Mouse (Mus musculus) cortical plate, adult 2 months (tissue): ENCODE data around the gene Tubg1. TPM values are rescaled to one million over a fixed set of nuclear protein-coding genes. Genes with fewer than 3 reads are reported as not detected.
"Not testable (repeated sequence)": the region's sequence is repeated elsewhere in the genome, so short reads cannot be mapped to it uniquely, and the experiment has no call there.

Source experiments
- H3K27ac ChIP-seq: fragments of 200-500 bp; 2 replicates; pipeline ENCODE4 v1.5.1; 2012; ENCODE audit warnings: low read length, control low read depth, inconsistent platforms; ENCODE audit not compliant: insufficient read depth
- H3K4me1 ChIP-seq: fragments of 200-500 bp; 2 replicates; pipeline ENCODE4 v1.6.1; 2011; ENCODE audit warnings: low read length; ENCODE audit not compliant: control insufficient read depth, insufficient read depth
- H3K4me3 ChIP-seq: fragments of 200-500 bp; 2 replicates; pipeline ENCODE4 v1.5.1; 2011; ENCODE audit warnings: mild to moderate bottlenecking, low read length, control low read depth; ENCODE audit not compliant: insufficient read depth
- CTCF ChIP-seq: fragments of 200-500 bp; IDR thresholded peaks from 2 replicates; pipeline ENCODE4 v1.5.1; 2011; ENCODE audit warnings: mild to moderate bottlenecking, control low read depth, low read length; ENCODE audit not compliant: insufficient read depth; ENCODE audit errors: extremely low read depth
- POLR2A ChIP-seq: fragments of 200-500 bp; IDR thresholded peaks from 2 replicates; pipeline ENCODE4 v1.6.1; 2011; ENCODE audit warnings: mild to moderate bottlenecking, low read length, control low read depth; ENCODE audit not compliant: insufficient read depth; ENCODE audit errors: extremely low read depth
- polyA plus RNA-seq: library from polyadenylated mRNA; depleted of rRNA; stranded (reverse); fragments of >200 nt; gene quantifications from 2 replicates; pipeline ENCODE4 v1.2.3, GENCODE M21; 2012

The Tubg1 gene
- polyA plus RNA-seq, 1 experiment: 15.2 TPM

DNA sequence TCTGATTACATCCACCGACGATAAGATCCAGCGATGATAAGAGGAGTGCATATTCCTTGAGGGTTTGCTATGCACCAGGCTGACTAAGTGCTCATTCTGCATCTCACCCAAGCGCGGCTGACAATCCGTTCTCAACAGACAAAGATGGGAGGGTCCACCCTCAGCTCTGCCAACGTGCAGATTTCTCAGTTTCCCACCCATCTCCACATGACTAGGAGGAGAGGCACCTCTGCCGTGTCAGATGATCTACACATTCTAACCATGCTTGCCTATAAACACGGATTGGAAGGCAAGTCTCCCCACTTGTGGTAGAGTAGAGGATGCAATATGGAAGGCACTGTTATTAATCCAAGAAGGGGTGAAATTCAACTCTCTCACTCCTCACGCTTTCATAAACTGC, 29.0 kb downstream of the Tubg1 start:
- H3K4me3 ChIP-seq: no peak overlapping the region
- H3K4me1 ChIP-seq: no peaks in the 10 kb centered on the region
- TF ChIP-seq CTCF: no peak
- no peak for TF ChIP-seq POLR2A
- 0 out of 2 replicates have a peak overlapping the region, but pooled peaks have one; percentile 43 for H3K27ac ChIP-seq

DNA sequence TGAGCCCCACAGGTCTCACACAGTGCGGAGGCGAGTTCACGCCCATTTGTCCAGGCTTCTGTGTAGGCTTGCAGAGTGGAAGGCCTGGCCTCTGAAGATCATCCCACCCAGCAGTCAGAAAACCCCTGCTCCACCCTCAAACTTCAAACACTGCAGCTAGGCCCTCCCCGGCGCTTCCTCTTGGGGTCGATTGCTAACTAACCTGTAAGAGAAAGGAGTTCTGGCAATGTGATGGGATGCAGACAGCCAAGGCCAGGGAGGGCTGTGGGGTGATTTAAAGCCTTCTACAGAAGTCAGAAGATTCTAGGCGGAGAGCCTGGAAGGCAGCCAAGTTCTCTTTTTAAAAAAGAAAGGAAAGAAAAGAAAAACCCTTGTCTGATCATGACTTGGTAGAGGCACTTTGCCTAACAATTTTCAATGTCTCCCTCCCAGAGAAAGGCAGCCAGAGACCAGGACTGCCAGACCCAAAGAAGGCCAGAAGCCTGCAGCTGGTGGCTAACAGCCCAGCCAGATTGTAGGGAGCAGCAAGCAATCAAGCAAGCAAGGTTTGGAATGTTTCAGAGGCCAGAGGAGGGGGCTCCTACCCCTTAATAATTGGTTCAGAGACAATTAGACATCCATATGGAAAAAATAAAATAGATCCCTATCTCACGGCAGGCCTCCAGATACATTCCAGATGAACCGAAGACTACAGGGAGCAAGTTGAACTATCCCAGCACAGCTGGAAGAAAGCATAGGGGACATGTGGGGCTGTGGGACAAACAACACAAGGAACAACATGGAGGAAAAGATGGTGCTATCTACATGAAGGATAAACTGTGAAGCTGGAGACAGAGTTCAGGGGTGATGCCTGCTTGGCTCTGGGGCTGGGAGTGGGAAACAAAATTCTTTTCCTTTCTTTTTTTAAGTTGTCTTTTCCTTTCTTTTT, 29.7 kb downstream of the Tubg1 start:
- Histone ChIP-seq H3K4me3 (no peak overlapping the region), H3K4me1 (no peaks in the 10 kb centered on the region), H3K27ac (0 out of 2 replicates have a peak overlapping the region, but pooled peaks have one; percentile 43)
- TF ChIP-seq CTCF (no peak), POLR2A (no peak)

GRCm38 (mm10) chr11:101151063-101151462, 31.3 kb downstream of the Tubg1 start:
- no peak overlapping the region for H3K27ac ChIP-seq
- no peak overlapping the region for H3K4me3 ChIP-seq
- H3K4me1 ChIP-seq: no peaks in the 10 kb centered on the region
- no peak for TF ChIP-seq CTCF
- no peak for TF ChIP-seq POLR2A

DNA sequence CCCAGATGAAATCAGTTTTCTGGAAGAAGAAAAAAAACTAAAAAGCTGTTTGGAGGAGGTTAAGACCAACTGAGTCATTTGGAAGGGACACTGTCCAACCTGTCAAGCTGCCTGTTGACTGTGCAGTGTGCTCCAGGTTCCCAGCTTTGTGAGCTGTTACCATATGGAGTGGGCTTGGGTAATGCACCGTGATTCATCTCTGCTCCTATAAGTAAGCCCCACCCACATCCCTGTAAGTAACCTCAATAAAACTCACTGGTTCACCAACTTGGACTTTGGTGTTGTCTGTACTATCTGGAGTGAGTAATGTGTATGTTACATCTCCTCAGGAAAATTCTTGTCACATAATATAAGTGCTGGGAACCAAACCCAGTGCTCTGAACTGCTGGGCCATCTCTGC, 33.1 kb downstream of the Tubg1 start:
- no peaks in the 10 kb centered on the region for H3K4me1 ChIP-seq
- no peak overlapping the region for H3K4me3 ChIP-seq
- H3K27ac ChIP-seq: no peak overlapping the region
- no peak for TF ChIP-seq CTCF
- TF ChIP-seq POLR2A: no peak

- no peak for TF ChIP-seq CTCF
- TF ChIP-seq POLR2A: no peak
- Histone ChIP-seq H3K4me3 (no peak overlapping the region), H3K4me1 (no peaks in the 10 kb centered on the region), H3K27ac (no peak overlapping the region)
Measured at GRCm38 (mm10) chr11:101154648-101155047, 34.9 kb downstream of the Tubg1 start.

GRCm38 (mm10) chr11:101155151-101155550, 35.4 kb downstream of the Tubg1 start:
- no peaks in the 10 kb centered on the region for H3K4me1 ChIP-seq
- TF ChIP-seq CTCF: no peak
- no peak for TF ChIP-seq POLR2A
- H3K27ac ChIP-seq: no peak overlapping the region
- H3K4me3 ChIP-seq: peak overlapping the region; percentile 53; the same call in 1 of the 2 replicates

- no peaks in the 10 kb centered on the region for H3K4me1 ChIP-seq
- H3K4me3 ChIP-seq: peak within 1 kb of the TSS; percentile 53
- peak; percentile 69 for TF ChIP-seq POLR2A
- no peak for TF ChIP-seq CTCF
- peak within 1 kb of the TSS; percentile 49; the same call in 1 of the 2 replicates for H3K27ac ChIP-seq
Measured at GRCm38 (mm10) chr11:101155728-101156371, 36.1 kb downstream of the Tubg1 start, which contains the start of gene Tubg2. Gene Tubg2, plus strand, starts transcription at chr11:101155907.

GRCm38 (mm10) chr11:101160151-101160550, 40.4 kb downstream of the Tubg1 start:
- not testable (repeated sequence) for H3K4me3 ChIP-seq, H3K4me1 ChIP-seq, H3K27ac ChIP-seq

DNA sequence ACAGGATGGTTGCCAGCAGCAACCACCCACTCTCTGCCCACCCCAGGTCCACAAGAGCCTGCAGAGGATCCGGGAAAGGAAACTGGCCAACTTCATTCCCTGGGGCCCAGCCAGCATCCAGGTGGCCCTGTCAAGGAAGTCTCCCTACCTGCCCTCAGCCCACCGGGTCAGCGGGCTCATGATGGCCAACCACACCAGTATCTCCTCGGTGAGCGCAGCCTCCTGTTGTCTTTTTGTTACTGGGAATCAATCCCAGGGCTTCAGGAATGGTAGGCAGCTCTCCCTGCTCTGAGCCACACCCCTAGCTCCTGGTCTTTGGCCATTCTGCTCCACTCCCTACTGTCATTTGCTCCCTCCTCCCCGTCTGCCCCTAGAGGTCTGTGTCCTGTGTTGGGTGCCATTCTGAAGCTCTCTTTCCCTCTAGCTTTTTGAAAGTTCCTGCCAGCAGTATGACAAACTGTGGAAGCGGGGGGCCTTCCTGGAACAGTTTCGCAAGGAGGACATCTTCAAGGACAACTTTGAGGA, 41.3 kb downstream of the Tubg1 start:
- not testable (repeated sequence) for H3K4me3 ChIP-seq, H3K27ac ChIP-seq, H3K4me1 ChIP-seq

- Histone ChIP-seq H3K4me3 (no peak overlapping the region), H3K27ac (no peak overlapping the region), H3K4me1 (no peaks in the 10 kb centered on the region)
- no peak for TF ChIP-seq POLR2A
- no peak for TF ChIP-seq CTCF
Measured at GRCm38 (mm10) chr11:101161551-101161950, 41.8 kb downstream of the Tubg1 start.
